Mouse (Mus musculus) neutrophil, adult 5-6 weeks (primary cell): Measurements from ENCODE around the gene Cryzl1. TPM values are rescaled to one million over a fixed set of nuclear protein-coding genes. Genes with fewer than 3 reads are reported as not detected.

Experiments used
- ATAC-seq: fragments of 151-379, 151-347 bp; 2 replicates; pipeline ENCODE4 v1.8.0; 2017; ENCODE audit warnings: mild to moderate bottlenecking, moderate TSS enrichment; ENCODE audit not compliant: insufficient number of reproducible peaks, poor library complexity, low FRiP score, severe bottlenecking; ENCODE audit errors: extremely low read depth
- total RNA-seq: library from RNA; stranded (forward); fragments of 200-1000 nt; gene quantifications from 2 replicates; pipeline ENCODE4 v1.2.3, GENCODE M21; 2017

Gene Cryzl1
- total RNA-seq, 1 experiment from 2014 or later, result 90.5 TPM

- peak; percentile 93 for ATAC-seq
These were observed 17.6 kb upstream of the Cryzl1 start for GRCm38 (mm10) chr16:91746101-91746950.

- ATAC-seq, result no peak
These were observed 14.3 kb upstream of the Cryzl1 start for GRCm38 (mm10) chr16:91743055-91743454.

GRCm38 (mm10) chr16:91740918-91741255 lies 12.1 kb upstream of the Cryzl1 start:
- no peak for ATAC-seq

- no peak for ATAC-seq
These were observed 11.6 kb upstream of the Cryzl1 start for GRCm38 (mm10) chr16:91740184-91740917.

- no peak for ATAC-seq
These were observed 9.7 kb upstream of the Cryzl1 start for GRCm38 (mm10) chr16:91738505-91738904.

GRCm38 (mm10) chr16:91736046-91736816 lies 7.5 kb upstream of the Cryzl1 start:
- no peak for ATAC-seq

GRCm38 (mm10) chr16:91734771-91735170 lies 6.0 kb upstream of the Cryzl1 start:
- ATAC-seq, result no peak

GRCm38 (mm10) chr16:91732816-91733215 lies 4.0 kb upstream of the Cryzl1 start:
- no peak for ATAC-seq

GRCm38 (mm10) chr16:91730446-91730845 lies 1.7 kb upstream of the Cryzl1 start:
- ATAC-seq, result no peak

GRCm38 (mm10) chr16:91729821-91730441 lies 1.2 kb upstream of the Cryzl1 start:
- ATAC-seq, result no peak

GRCm38 (mm10) chr16:91729066-91729482 lies 299 bp upstream of the Cryzl1 start, which contains the start of gene Itsn1:
Gene Itsn1 (plus strand): TSS chr16:91729281.
- peak; percentile 74 for ATAC-seq

GRCm38 (mm10) chr16:91727433-91727832 lies 1.3 kb downstream of the Cryzl1 start:
- peak; percentile 20; the same call in 1 of the 2 replicates for ATAC-seq

- ATAC-seq, result no peak
These were observed 4.5 kb downstream of the Cryzl1 start for GRCm38 (mm10) chr16:91724247-91724646.

- ATAC-seq, result no peak
These were observed 11.4 kb downstream of the Cryzl1 start for GRCm38 (mm10) chr16:91717399-91717798.

- ATAC-seq, result no peak
These were observed 11.8 kb downstream of the Cryzl1 start for GRCm38 (mm10) chr16:91716927-91717349.

- no peak for ATAC-seq
These were observed 18.5 kb downstream of the Cryzl1 start for GRCm38 (mm10) chr16:91710241-91710640.

- ATAC-seq, result no peak
These were observed 24.0 kb downstream of the Cryzl1 start for GRCm38 (mm10) chr16:91704603-91705340.

- no peak for ATAC-seq
These were observed 26.0 kb downstream of the Cryzl1 start for GRCm38 (mm10) chr16:91702771-91703188.
